Mouse (Mus musculus) hindbrain, embryonic 12.5 days (tissue): ENCODE measurements at regions not wholly inside any gene's neighbourhood (a gene's known extent, or its start where the extent isn't known, plus 50 kb on each side); places are given as distances from the start of the nearest gene placed in this dataset.
"Not testable (repeated sequence)": the region's sequence is repeated elsewhere in the genome, so short reads cannot be mapped to it uniquely, and the experiment has no call there.

Experiments
- ATAC-seq: fragments of 200-750 bp; cut with Nextera tagmentation; 2 replicates; pipeline ENCODE4 v1.8.0; 2017; ENCODE audit warnings: moderate TSS enrichment; ENCODE audit not compliant: low FRiP score
- H3K27ac ChIP-seq: fragments of 300-500 bp; sonication (generic); 2 replicates; pipeline ENCODE4 v1.5.1; 2016; ENCODE audit warnings: mild to moderate bottlenecking
- H3K27me3 ChIP-seq: fragments of 300-500 bp; sonication (generic); 2 replicates; pipeline ENCODE4 v1.6.1; 2016; ENCODE audit warnings: mild to moderate bottlenecking
- H3K36me3 ChIP-seq: fragments of 300-500 bp; sonication (generic); 2 replicates; pipeline ENCODE4 v1.6.1; 2016; ENCODE audit warnings: mild to moderate bottlenecking
- H3K4me1 ChIP-seq: fragments of 300-500 bp; sonication (generic); 2 replicates; pipeline ENCODE4 v1.6.1; 2016
- H3K4me2 ChIP-seq: fragments of 300-500 bp; sonication (generic); replicated peaks from 2 replicates; pipeline ENCODE4 v1.6.1; 2016; ENCODE audit warnings: mild to moderate bottlenecking
- H3K4me3 ChIP-seq: fragments of 300-500 bp; sonication (generic); 2 replicates; pipeline ENCODE4 v1.5.1; 2016; ENCODE audit warnings: mild to moderate bottlenecking
- H3K9ac ChIP-seq: fragments of 300-500 bp; sonication (generic); 2 replicates; pipeline ENCODE4 v1.6.1; 2016; ENCODE audit warnings: mild to moderate bottlenecking, moderate library complexity
- H3K9me3 ChIP-seq: fragments of 300-500 bp; sonication (generic); replicated peaks from 2 replicates; pipeline ENCODE4 v1.6.1; 2016; ENCODE audit warnings: mild to moderate bottlenecking
- WGBS: fragments of 180-500 bp; shearing (Covaris S2); methylation state at CpG from one replicate; pipeline ENCODE4 v1.1.7; 2016; 5-methylcytosine and 5-hydroxymethylcytosine counted together

- H3K36me3 ChIP-seq = no peaks in the 10 kb centered on the region
- no peak for ATAC-seq
- no peak overlapping the region for H3K9ac ChIP-seq
- H3K4me2 ChIP-seq = no peak overlapping the region
- 70% methylated on average over 7 of the region's 7 CpGs for WGBS
- H3K9me3 ChIP-seq = no peaks in the 10 kb centered on the region
- no peaks in the 10 kb centered on the region for H3K4me1 ChIP-seq
- no peak overlapping the region for H3K4me3 ChIP-seq
- H3K27me3 ChIP-seq = no peaks in the 10 kb centered on the region
- H3K27ac ChIP-seq = no peak overlapping the region
Measured at GRCm38 (mm10) chr13:44663730-44664129, 65.5 kb upstream of the Jarid2 start.

DNA sequence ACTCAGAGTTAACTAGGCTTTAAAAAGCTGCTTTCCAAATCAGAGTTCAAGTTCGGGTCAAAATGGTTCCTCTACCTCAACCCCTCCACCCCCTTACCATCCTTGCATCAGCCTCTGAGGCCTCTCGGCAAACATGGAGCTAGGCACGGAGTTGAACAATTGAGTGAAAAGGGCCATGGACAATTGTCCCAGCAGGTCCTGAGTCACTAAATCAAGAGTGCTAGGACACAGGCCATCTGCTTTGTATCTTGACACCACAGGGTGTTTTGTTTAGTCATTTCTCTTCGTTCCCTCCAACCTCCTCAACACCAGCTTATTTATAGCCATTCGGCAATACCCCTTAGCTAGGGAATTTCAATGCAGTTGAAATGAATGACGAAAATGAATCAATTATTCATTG is 59.5 kb upstream of the Jarid2 start:
- Histone ChIP-seq H3K27me3 (peaks cover 6% of the 10 kb centered on the region), H3K36me3 (no peaks in the 10 kb centered on the region), H3K4me1 (no peaks in the 10 kb centered on the region; the same call in 1 of the 2 replicates), H3K4me3 (no peak overlapping the region), H3K9ac (no peak overlapping the region), H3K4me2 (no peak overlapping the region), H3K9me3 (no peaks in the 10 kb centered on the region), H3K27ac (no peak overlapping the region)
- 46% methylated on average over 6 of the region's 6 CpGs for WGBS
- no peak for ATAC-seq

DNA sequence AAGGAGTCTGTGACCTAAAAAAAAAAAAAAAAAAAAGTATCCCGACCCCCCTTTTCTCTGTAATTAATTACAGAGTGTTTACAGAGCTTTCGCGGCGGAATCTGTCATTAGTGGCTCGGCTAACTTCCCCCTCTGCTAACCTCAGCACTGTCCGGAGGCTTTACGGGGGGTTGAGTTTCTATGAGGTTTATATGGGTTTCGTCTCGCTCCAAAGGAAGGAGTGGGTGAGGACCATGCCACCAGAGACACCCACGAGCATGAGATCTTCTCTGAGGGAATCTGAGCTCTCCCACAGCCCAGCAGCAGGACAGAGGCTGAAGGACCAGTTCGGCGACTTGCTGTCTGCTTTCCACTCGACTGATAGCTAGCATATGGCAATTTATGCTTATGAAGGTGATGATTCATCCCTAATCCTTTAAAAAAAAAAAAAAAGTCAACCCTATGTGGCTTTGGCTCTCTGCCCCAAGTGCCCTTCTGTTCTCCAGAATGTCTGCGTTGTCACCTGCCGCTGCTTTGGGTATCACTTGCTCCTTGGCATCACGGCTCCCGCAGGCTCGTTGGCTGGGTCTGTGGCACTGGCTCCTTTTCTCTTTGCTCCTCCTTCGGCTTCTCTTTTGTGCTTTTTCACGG is 55.8 kb upstream of the Jarid2 start:
- Histone ChIP-seq H3K36me3 (no peaks in the 10 kb centered on the region), H3K27me3 (peaks cover 11% of the 10 kb centered on the region), H3K9ac (no peak overlapping the region), H3K4me1 (no peaks in the 10 kb centered on the region; the same call in 1 of the 2 replicates), H3K4me2 (peak overlapping the region; percentile 30; the same call in 1 of the 2 replicates), H3K9me3 (no peaks in the 10 kb centered on the region), H3K27ac (no peak overlapping the region), H3K4me3 (no peak overlapping the region)
- ATAC-seq = no peak
- WGBS = 28% methylated on average over 20 of the region's 20 CpGs

GRCm38 (mm10) chr13:44673967-44674357 is 55.3 kb upstream of the Jarid2 start:
- no peaks in the 10 kb centered on the region for H3K36me3 ChIP-seq
- 29% methylated on average over 12 of the region's 12 CpGs for WGBS
- no peaks in the 10 kb centered on the region; the same call in 1 of the 2 replicates for H3K4me1 ChIP-seq
- no peak overlapping the region for H3K4me3 ChIP-seq
- peak overlapping the region; percentile 30; the same call in 1 of the 2 replicates for H3K4me2 ChIP-seq
- ATAC-seq = no peak
- no peak overlapping the region for H3K9ac ChIP-seq
- H3K27me3 ChIP-seq = peaks cover 11% of the 10 kb centered on the region
- H3K27ac ChIP-seq = no peak overlapping the region
- H3K9me3 ChIP-seq = no peaks in the 10 kb centered on the region

GRCm38 (mm10) chr13:44674926-44675650 is 54.2 kb upstream of the Jarid2 start:
- Histone ChIP-seq H3K4me1 (no peaks in the 10 kb centered on the region; the same call in 1 of the 2 replicates), H3K27me3 (peaks cover 11% of the 10 kb centered on the region), H3K9me3 (no peaks in the 10 kb centered on the region), H3K4me2 (no peak overlapping the region), H3K4me3 (no peak overlapping the region), H3K36me3 (no peaks in the 10 kb centered on the region), H3K9ac (no peak overlapping the region), H3K27ac (no peak overlapping the region)
- ATAC-seq = no peak
- 80% methylated on average over 8 of the region's 8 CpGs for WGBS

- no peak for ATAC-seq
- no peak overlapping the region for H3K4me3 ChIP-seq
- H3K27me3 ChIP-seq = peaks cover 11% of the 10 kb centered on the region
- H3K27ac ChIP-seq = no peak overlapping the region
- 91% methylated on average over 6 of the region's 6 CpGs for WGBS
- H3K36me3 ChIP-seq = no peaks in the 10 kb centered on the region
- H3K4me2 ChIP-seq = no peak overlapping the region
- H3K4me1 ChIP-seq = peaks cover 4% of the 10 kb centered on the region; the same call in 1 of the 2 replicates
- no peak overlapping the region for H3K9ac ChIP-seq
- no peaks in the 10 kb centered on the region for H3K9me3 ChIP-seq
Measured at GRCm38 (mm10) chr13:44676041-44676440, 53.2 kb upstream of the Jarid2 start.

DNA sequence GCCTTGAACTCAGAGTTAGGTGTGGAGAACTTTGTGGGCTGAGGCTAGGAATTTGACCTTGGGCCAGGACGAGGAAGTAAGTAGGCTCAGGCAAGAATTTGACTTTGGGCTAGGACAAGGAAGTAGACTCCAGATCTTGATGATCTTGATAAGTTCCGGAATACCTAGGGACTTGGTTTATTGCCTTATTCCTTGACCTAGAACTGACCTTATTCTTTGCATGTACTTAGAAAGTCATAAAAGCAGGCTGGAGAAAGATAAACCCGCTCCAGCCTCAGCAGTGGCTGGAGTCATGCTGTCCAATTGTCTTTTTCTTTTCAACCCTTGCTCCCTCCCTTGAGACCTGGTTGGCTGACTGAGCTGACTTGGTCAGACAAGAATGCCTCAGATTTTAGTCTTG is 51.2 kb upstream of the Jarid2 start:
- Histone ChIP-seq H3K36me3 (no peaks in the 10 kb centered on the region), H3K9ac (no peak overlapping the region), H3K4me3 (no peak overlapping the region), H3K9me3 (no peaks in the 10 kb centered on the region), H3K27ac (no peak overlapping the region), H3K27me3 (peaks cover 11% of the 10 kb centered on the region), H3K4me2 (no peak overlapping the region), H3K4me1 (peaks cover 4% of the 10 kb centered on the region; the same call in 1 of the 2 replicates)
- no peak for ATAC-seq
- whole genome bisulfite sequencing = 72% methylated on average over 3 of the region's 3 CpGs

DNA sequence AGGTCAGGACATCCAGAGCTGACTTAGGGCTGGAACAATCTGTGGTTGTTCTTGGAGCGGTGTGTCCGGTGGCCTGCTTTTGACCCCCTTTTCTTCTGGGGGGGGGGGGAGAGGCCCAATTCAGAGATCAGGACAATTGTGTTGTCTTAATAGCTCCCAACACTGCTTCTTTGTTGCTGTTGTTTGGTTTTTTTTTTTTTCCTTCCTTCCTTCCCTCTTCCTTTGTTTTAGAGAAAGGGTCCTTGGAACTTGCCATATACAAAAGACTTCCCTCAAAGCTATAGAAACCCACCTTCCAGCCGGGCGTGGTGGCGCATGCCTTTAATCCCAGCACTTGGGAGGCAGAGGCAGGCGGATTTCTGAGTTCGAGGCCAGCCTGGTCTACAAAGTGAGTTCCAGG is 49.8 kb upstream of the Jarid2 start:
- H3K27ac ChIP-seq, H3K4me1 ChIP-seq, H3K27me3 ChIP-seq, ATAC-seq, H3K36me3 ChIP-seq, H3K4me2 ChIP-seq, H3K4me3 ChIP-seq, H3K9me3 ChIP-seq, H3K9ac ChIP-seq: not testable (repeated sequence)
- WGBS = 68% methylated on average over 7 of the region's 7 CpGs
